Comparison of ENCODE assay signal across 10 mouse cellular contexts in genomic region chr8:90069411-90069993, GRCm38 (mm10).
DNase-seq lines count a peak whose midpoint lies in the region; ATAC-seq and TF ChIP-seq lines count a peak whose summit lies in the region.
"Had no signal": no experiment of that assay in that cellular context is flagged by ENCODE, and none has a peak within 500 bp of the region (broad histone marks: within the 10 kb centered on the region; RNA-seq: fewer than 3 reads in every experiment).

No protein-coding gene starts in this region.

- ATAC-seq in heart, postnatal 0 days (ENCODE audit: insufficient read depth, low read depth): peak; percentile 49
- ATAC-seq in forebrain, embryonic 16.5 days: peak; percentile 64; the same call in 1 of the 2 replicates
- ATAC-seq in midbrain, embryonic 15.5 days (replicated peaks): peak; percentile 69
- no peak for ATAC-seq in monocyte, adult 5-6 weeks (replicated peaks; ENCODE audit: insufficient number of reproducible peaks, low FRiP score, low TSS enrichment, poor library complexity, severe bottlenecking)

- no peak overlapping the region for H3K27ac ChIP-seq in heart, postnatal 0 days (ENCODE audit: low read depth)
- H3K27ac ChIP-seq in forebrain, embryonic 16.5 days (ENCODE audit: low read length): peak overlapping the region; percentile 3; the same call in 1 of the 2 replicates
- H3K27ac ChIP-seq in midbrain, embryonic 15.5 days: peak overlapping the region; percentile 75

- TF ChIP-seq EP300 in heart, postnatal 0 days (IDR thresholded peaks at IDR 0.05; ENCODE audit: low read depth): no peak

- 14% methylated on average over 10 of the region's 10 CpGs for WGBS in heart, postnatal 0 days
- WGBS in forebrain, embryonic 16.5 days: 3% methylated on average over 10 of the region's 10 CpGs
- WGBS in midbrain, embryonic 15.5 days: 5% methylated on average over 10 of the region's 10 CpGs

- no peaks in the 10 kb centered on the region for H3K9me3 ChIP-seq in heart, postnatal 0 days (replicated peaks; ENCODE audit: control insufficient read depth, low read length)
- H3K9me3 ChIP-seq in forebrain, embryonic 16.5 days (ENCODE audit: control insufficient read depth, low read length): no peaks in the 10 kb centered on the region
- no peaks in the 10 kb centered on the region for H3K9me3 ChIP-seq in midbrain, embryonic 15.5 days

- TF ChIP-seq CTCF in heart, postnatal 0 days (IDR thresholded peaks at IDR 0.05; ENCODE audit: low read depth): no peak

- peak overlapping the region; percentile 13 for H3K4me3 ChIP-seq in heart, postnatal 0 days (ENCODE audit: low read depth, low read length)
- no peak overlapping the region for H3K4me3 ChIP-seq in forebrain, embryonic 16.5 days (replicated peaks; ENCODE audit: low read length)
- no peak overlapping the region for H3K4me3 ChIP-seq in midbrain, embryonic 15.5 days
- H3K4me3 ChIP-seq: erythroblast, embryonic 14.5 days had no signal

- intact Hi-C loops in heart, postnatal 14 days (cut with DNase I): no loop called here
- intact Hi-C loops in left cerebral cortex, postnatal 25 days (cut with DNase I): no loop called here

- no peaks in the 10 kb centered on the region for H3K36me3 ChIP-seq in heart, postnatal 0 days (replicated peaks; ENCODE audit: control insufficient read depth, insufficient read depth, low read length)
- H3K36me3 ChIP-seq in forebrain, embryonic 16.5 days (ENCODE audit: control insufficient read depth, insufficient read depth): no peaks in the 10 kb centered on the region
- no peaks in the 10 kb centered on the region for H3K36me3 ChIP-seq in midbrain, embryonic 15.5 days (replicated peaks)

- no peaks in the 10 kb centered on the region for H3K27me3 ChIP-seq in heart, postnatal 0 days (ENCODE audit: control insufficient read depth, insufficient read depth, low read length)
- no peaks in the 10 kb centered on the region for H3K27me3 ChIP-seq in forebrain, embryonic 16.5 days (replicated peaks; ENCODE audit: control insufficient read depth, insufficient read depth, low read length)
- no peaks in the 10 kb centered on the region for H3K27me3 ChIP-seq in midbrain, embryonic 15.5 days (replicated peaks)

- H3K4me1 ChIP-seq in heart, postnatal 0 days (ENCODE audit: control insufficient read depth, insufficient read depth): no peaks in the 10 kb centered on the region; the same call in 1 of the 2 replicates
- H3K4me1 ChIP-seq in forebrain, embryonic 16.5 days (replicated peaks; ENCODE audit: control insufficient read depth, insufficient read depth, low read length): peaks cover 16% of the 10 kb centered on the region
- peaks cover 25% of the 10 kb centered on the region for H3K4me1 ChIP-seq in midbrain, embryonic 15.5 days

- H3K4me2 ChIP-seq in heart, postnatal 0 days (ENCODE audit: low read depth, low read length): peak overlapping the region; percentile 51
- peak overlapping the region; percentile 29 for H3K4me2 ChIP-seq in forebrain, embryonic 16.5 days (ENCODE audit: low read length)
- peak overlapping the region; percentile 19 for H3K4me2 ChIP-seq in midbrain, embryonic 15.5 days

- no peak overlapping the region for H3K9ac ChIP-seq in heart, postnatal 0 days (replicated peaks; ENCODE audit: low read depth, low read length)
- H3K9ac ChIP-seq in forebrain, embryonic 16.5 days (replicated peaks; ENCODE audit: low read depth, low read length): no peak overlapping the region
- H3K9ac ChIP-seq in midbrain, embryonic 15.5 days: no peak overlapping the region

- no peak for DNase-seq in heart, postnatal 0 days (ENCODE audit: low spot score)
- DNase-seq in heart, postnatal 14 days: no peak
- peak; percentile 29 for DNase-seq in brain, adult 2 months (ENCODE audit: low read depth, low spot score)
- DNase-seq in frontal cortex, postnatal 25 days (ENCODE audit: low spot score in 2 of 2): no peak
- no peak for DNase-seq in left cerebral cortex, postnatal 25 days (ENCODE audit: low spot score in 2 of 2)
- DNase-seq: cerebellum, adult 11-12 months had no signal
